13 mouse cellular contexts compared by ENCODE assay signal in genomic region chr19:31046601-31047000, GRCm38 (mm10). TPM values are rescaled to one million over a fixed set of nuclear protein-coding genes. Genes with fewer than 3 reads are reported as not detected.
A peak's percentile ranks its signal among the peaks of the same experiment; 100 is the strongest.
DNase-seq lines count a peak whose midpoint lies in the region; ATAC-seq and TF ChIP-seq lines count a peak whose summit lies in the region.
"Had no signal": no experiment of that assay in that cellular context is flagged by ENCODE, and none has a peak within 500 bp of the region (broad histone marks: within the 10 kb centered on the region; RNA-seq: fewer than 3 reads in every experiment).

No protein-coding gene starts in this region.

- no peak overlapping the region for H3K4me2 ChIP-seq in liver, embryonic 12.5 days
- no peak overlapping the region for H3K4me2 ChIP-seq in stomach, postnatal 0 days (replicated peaks; ENCODE audit: low read depth)
- H3K4me2 ChIP-seq: embryonic facial prominence, embryonic 15.5 days; heart, embryonic 13.5 days; midbrain, embryonic 12.5 days had no signal

- no peak overlapping the region for H3K27ac ChIP-seq in liver, adult 2 months (replicated peaks; ENCODE audit: insufficient read depth, low read depth, low read length)
- no peak overlapping the region for H3K27ac ChIP-seq in liver, embryonic 12.5 days
- no peak overlapping the region for H3K27ac ChIP-seq in stomach, postnatal 0 days (replicated peaks)
- H3K27ac ChIP-seq: embryonic facial prominence, embryonic 15.5 days; heart, embryonic 13.5 days; midbrain, embryonic 12.5 days had no signal

- DNase-seq in adrenal gland, postnatal 14 days, result peak; percentile 5
- no peak for DNase-seq in adrenal gland, adult 2 months
- peak; percentile 4 for DNase-seq in liver, adult 2 months (ENCODE audit: extremely low read depth, low read depth, low spot score)
- DNase-seq in Patski (ENCODE audit: low read depth, low spot score), result no peak
- no peak for DNase-seq in stomach, postnatal 0 days (ENCODE audit: low spot score)
- DNase-seq in adipocyte (ENCODE audit: low spot score), result no peak
- DNase-seq in adrenal gland, adult 18-20 months (ENCODE audit: low spot score in 2 of 2), result no peak
- DNase-seq: right cerebral cortex, postnatal 14 days had no signal

- no peak for TF ChIP-seq CTCF in liver, adult 2 months (IDR thresholded peaks at IDR 0.05; ENCODE audit: low read depth, low read length)
- peak; percentile 45 for TF ChIP-seq CTCF in Patski (IDR thresholded peaks at IDR 0.05)
- TF ChIP-seq CTCF in stomach, postnatal 0 days (IDR thresholded peaks at IDR 0.05; ENCODE audit: low read depth), result peak; percentile 50

- CTCF ChIA-PET in Patski (lab: Charles Lee), result interaction anchor here (1.8 kb wide), 1 partner anchor 16 kb away, joined by 3 read pairs; no protein-coding TSS in a partner anchor

- H3K27me3 ChIP-seq in liver, adult 2 months (ENCODE audit: control insufficient read depth, insufficient read depth, low read length), result no peaks in the 10 kb centered on the region
- H3K27me3 ChIP-seq in liver, embryonic 12.5 days (replicated peaks), result no peaks in the 10 kb centered on the region
- H3K27me3 ChIP-seq in Patski, result peaks cover 25% of the 10 kb centered on the region
- H3K27me3 ChIP-seq in stomach, postnatal 0 days (ENCODE audit: control insufficient read depth, insufficient read depth, low read length), result no peaks in the 10 kb centered on the region
- H3K27me3 ChIP-seq: embryonic facial prominence, embryonic 15.5 days; heart, embryonic 13.5 days; midbrain, embryonic 12.5 days had no signal

- POLR2A ChIA-PET in Patski (lab: Charles Lee), result interaction anchor here (0.7 kb wide), 1 partner anchor 633 kb away, joined by 4 read pairs; no protein-coding TSS in a partner anchor

- H3K9ac ChIP-seq in liver, adult 2 months (ENCODE audit: low read depth, low read length), result no peak overlapping the region
- no peak overlapping the region for H3K9ac ChIP-seq in liver, embryonic 12.5 days
- H3K9ac ChIP-seq in stomach, postnatal 0 days (ENCODE audit: low read length), result no peak overlapping the region
- H3K9ac ChIP-seq: embryonic facial prominence, embryonic 15.5 days; heart, embryonic 13.5 days; midbrain, embryonic 12.5 days had no signal

- no peak for ATAC-seq in liver, embryonic 12.5 days
- ATAC-seq in Patski, result no peak
- no peak for ATAC-seq in stomach, postnatal 0 days (ENCODE audit: low FRiP score, low TSS enrichment)
- ATAC-seq: hindbrain, embryonic 16.5 days had no signal

- H3K9me3 ChIP-seq in liver, embryonic 12.5 days (replicated peaks), result no peaks in the 10 kb centered on the region
- H3K9me3 ChIP-seq in stomach, postnatal 0 days (ENCODE audit: control insufficient read depth, low read length), result no peaks in the 10 kb centered on the region
- H3K9me3 ChIP-seq: embryonic facial prominence, embryonic 15.5 days; heart, embryonic 13.5 days; midbrain, embryonic 12.5 days had no signal

- no peaks in the 10 kb centered on the region for H3K36me3 ChIP-seq in liver, adult 2 months (ENCODE audit: control insufficient read depth, insufficient read depth, low read length)
- H3K36me3 ChIP-seq in liver, embryonic 12.5 days, result no peaks in the 10 kb centered on the region
- H3K36me3 ChIP-seq in stomach, postnatal 0 days (ENCODE audit: control insufficient read depth, insufficient read depth, low read length), result no peaks in the 10 kb centered on the region
- H3K36me3 ChIP-seq: embryonic facial prominence, embryonic 15.5 days; heart, embryonic 13.5 days; midbrain, embryonic 12.5 days had no signal

- TF ChIP-seq EP300 in stomach, postnatal 0 days (optimal IDR thresholded peaks at IDR 0.05), result no peak

- no peak overlapping the region for H3K4me3 ChIP-seq in liver, adult 2 months (ENCODE audit: insufficient read depth, low read depth, low read length)
- H3K4me3 ChIP-seq in liver, embryonic 12.5 days, result no peak overlapping the region
- no peak overlapping the region for H3K4me3 ChIP-seq in stomach, postnatal 0 days (ENCODE audit: low read depth, low read length)
- H3K4me3 ChIP-seq: embryonic facial prominence, embryonic 15.5 days; heart, embryonic 13.5 days; midbrain, embryonic 12.5 days had no signal

- H3K4me1 ChIP-seq in liver, adult 2 months (ENCODE audit: control insufficient read depth, insufficient read depth, low read length), result no peaks in the 10 kb centered on the region
- H3K4me1 ChIP-seq in liver, embryonic 12.5 days, result no peaks in the 10 kb centered on the region
- H3K4me1 ChIP-seq in stomach, postnatal 0 days (replicated peaks; ENCODE audit: control insufficient read depth, insufficient read depth), result no peaks in the 10 kb centered on the region
- H3K4me1 ChIP-seq: embryonic facial prominence, embryonic 15.5 days; heart, embryonic 13.5 days; midbrain, embryonic 12.5 days had no signal

- in situ Hi-C loops in Patski (cut with MboI; ENCODE audit: low pct_unique_long_range_greater_than_20kb), result loop anchor here (10.0 kb wide), 1 partner anchor 202 kb away; no protein-coding TSS in a partner anchor

- WGBS in liver, adult 2 months, result 99% methylated on average over 4 of the region's 4 CpGs
- 84% methylated on average over 4 of the region's 4 CpGs for WGBS in liver, embryonic 12.5 days (ENCODE audit: insufficient replicate concordance)
- 94% methylated on average over 4 of the region's 4 CpGs for WGBS in stomach, postnatal 0 days

- TF ChIP-seq POLR2A in liver, adult 2 months (IDR thresholded peaks at IDR 0.05; ENCODE audit: extremely low read depth, insufficient read depth, low read length), result no peak

- H3K79me2 ChIP-seq in liver, adult 2 months (ENCODE audit: control insufficient read depth, insufficient read depth, low read length), result no peaks in the 10 kb centered on the region

RNA-seq across cellular contexts. Expression of gene Cstf2t, which starts 36.0 kb away (rescaled TPM):
- total RNA-seq in adrenal gland, postnatal 14 days (2021), result 24.5 and 25.2 TPM in 2 replicates
- 10 to 100 TPM; 16.9 to 25.3 TPM for total RNA-seq in adrenal gland, adult 2 months (2021)
- 6.6 and 6.7 TPM in 2 replicates for polyA plus RNA-seq in adrenal gland, adult 2 months (2012; rRNA removed)
- 14.9 and 17.0 TPM in 2 replicates for total RNA-seq in liver, adult 2 months (2014; rRNA removed)
- 6.5 and 7.3 TPM in 2 replicates for polyA plus RNA-seq in liver, adult 2 months (2012; rRNA removed)
- 21.3 and 22.1 TPM in 2 replicates for polyA plus RNA-seq in liver, embryonic 12.5 days (2016; fragmentation: Nextera tagmentation; extraction: Ambion mirVana)
- polyA plus RNA-seq in Patski (2021), result 38.3 TPM
- 17.3 and 19.2 TPM in 2 replicates for polyA plus RNA-seq in stomach, postnatal 0 days (2015; fragmentation: Nextera tagmentation; extraction: Ambion mirVana)
- 10 to 100 TPM; 17.1 to 19.2 TPM for total RNA-seq in adrenal gland, adult 18-20 months (2021)

Comparison
In these comparisons a context has a peak if more than half of its experiments do, and no peak if none do; other contexts are left out.
1. DNase-seq: peak in adrenal gland, postnatal 14 days (single experiment) and liver, adult 2 months (single experiment); none in adrenal gland, adult 2 months (single experiment), Patski (single experiment), stomach, postnatal 0 days (single experiment), adipocyte (single experiment) and adrenal gland, adult 18-20 months (0 of 2).